Comparison of ENCODE assay signal across 30 mouse cellular contexts in the genomic region with DNA sequence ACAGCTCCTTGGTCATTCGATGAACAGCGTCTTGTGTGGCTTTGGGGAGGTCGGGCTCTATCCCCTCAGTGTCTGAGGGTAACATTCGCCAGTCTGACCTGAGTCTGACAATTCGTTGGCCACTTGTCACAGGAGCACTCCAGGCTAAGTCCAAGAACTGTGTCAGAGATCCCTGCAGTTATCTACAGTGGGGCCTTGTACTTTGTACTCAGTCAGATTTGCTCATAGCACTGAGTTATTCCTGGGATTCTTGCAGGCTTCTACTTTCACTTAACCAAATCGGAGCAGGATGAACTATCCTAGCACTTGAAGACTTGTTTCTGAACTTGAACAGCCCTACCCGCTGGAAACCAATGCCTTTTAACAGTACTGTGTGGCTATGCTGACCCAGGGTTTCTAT. TPM values are rescaled to one million over a fixed set of nuclear protein-coding genes. Genes with fewer than 3 reads are reported as not detected.
DNase-seq lines count a peak whose midpoint lies in the region; ATAC-seq and TF ChIP-seq lines count a peak whose summit lies in the region.
"Had no signal": no experiment of that assay in that cellular context is flagged by ENCODE, and none has a peak within 500 bp of the region (broad histone marks: within the 10 kb centered on the region; RNA-seq: fewer than 3 reads in every experiment).

No protein-coding gene starts in this region.

- no peaks in the 10 kb centered on the region for H3K9me3 ChIP-seq in heart, embryonic 14.5 days (ENCODE audit: control insufficient read depth, low read length)
- H3K9me3 ChIP-seq in midbrain, embryonic 11.5 days (ENCODE audit: control insufficient read depth, low read length), result no peaks in the 10 kb centered on the region
- H3K9me3 ChIP-seq in midbrain, postnatal 0 days (ENCODE audit: low read length), result no peaks in the 10 kb centered on the region
- H3K9me3 ChIP-seq in stomach, embryonic 16.5 days (replicated peaks; ENCODE audit: control insufficient read depth, low read length), result no peaks in the 10 kb centered on the region
- no peaks in the 10 kb centered on the region for H3K9me3 ChIP-seq in hindbrain, embryonic 13.5 days
- H3K9me3 ChIP-seq: G1E; heart, embryonic 15.5 days; hindbrain, embryonic 12.5 days; limb, embryonic 12.5 days; liver, embryonic 13.5 days; neural tube, embryonic 15.5 days had no signal

- H3K9ac ChIP-seq in heart, embryonic 14.5 days (ENCODE audit: low read length), result no peak overlapping the region
- H3K9ac ChIP-seq in midbrain, embryonic 11.5 days (ENCODE audit: low read length), result no peak overlapping the region
- H3K9ac ChIP-seq in midbrain, postnatal 0 days (replicated peaks; ENCODE audit: low read length, poor library complexity, severe bottlenecking), result no peak overlapping the region
- no peak overlapping the region for H3K9ac ChIP-seq in stomach, embryonic 16.5 days (ENCODE audit: low read length)
- H3K9ac ChIP-seq in hindbrain, embryonic 13.5 days, result no peak overlapping the region
- H3K9ac ChIP-seq: heart, embryonic 15.5 days; hindbrain, embryonic 12.5 days; limb, embryonic 12.5 days; liver, embryonic 13.5 days; neural tube, embryonic 15.5 days had no signal

- intact Hi-C loops in heart, postnatal 10 days (cut with DNase I), result no loop called here

- no peak for DNase-seq in heart, postnatal 10 days
- DNase-seq in midbrain, embryonic 11.5 days (ENCODE audit: low spot score, missing footprints), result peak; percentile 68
- no peak for DNase-seq in midbrain, postnatal 0 days (ENCODE audit: low spot score)
- DNase-seq in cerebellum, postnatal 4 days (ENCODE audit: low spot score in 2 of 2), result no peak
- DNase-seq: adrenal gland, postnatal 25 days; cerebellum, adult 11-12 months; cerebellum, adult 9-11 months; gastrocnemius, adult 2 months; gastrocnemius, postnatal 36 days; heart, postnatal 36 days; kidney, postnatal 10 days; liver, embryonic 13.5 days; lung, adult 2 months; lung, postnatal 10 days; midbrain, embryonic 14.5 days; retina, postnatal 1 day; right cerebral cortex, postnatal 14 days; thymus, postnatal 14 days had no signal

- no peak for TF ChIP-seq CTCF in midbrain, postnatal 0 days (IDR thresholded peaks at IDR 0.05)

- H3K4me2 ChIP-seq in heart, embryonic 14.5 days (ENCODE audit: low read length), result 0 out of 2 replicates have a peak overlapping the region, but pooled peaks have one; percentile 13
- H3K4me2 ChIP-seq in midbrain, embryonic 11.5 days, result no peak overlapping the region
- H3K4me2 ChIP-seq in midbrain, postnatal 0 days (ENCODE audit: low read depth, low read length, poor library complexity, severe bottlenecking), result no peak overlapping the region
- no peak overlapping the region for H3K4me2 ChIP-seq in stomach, embryonic 16.5 days (ENCODE audit: low read depth, low read length)
- no peak overlapping the region for H3K4me2 ChIP-seq in hindbrain, embryonic 13.5 days
- H3K4me2 ChIP-seq: heart, embryonic 15.5 days; hindbrain, embryonic 12.5 days; limb, embryonic 12.5 days; liver, embryonic 13.5 days; neural tube, embryonic 15.5 days had no signal

- no peak overlapping the region for H3K27ac ChIP-seq in heart, embryonic 14.5 days (replicated peaks in 1 of 2; ENCODE audit: control insufficient read depth in 1 of 2, insufficient read depth in 1 of 2, low read depth in 2 of 2, low read length in 2 of 2)
- no peak overlapping the region for H3K27ac ChIP-seq in midbrain, embryonic 11.5 days (ENCODE audit: low read depth, low read length)
- H3K27ac ChIP-seq in midbrain, postnatal 0 days (ENCODE audit: low read depth, low read length), result no peak overlapping the region
- peak overlapping the region; percentile 46 for H3K27ac ChIP-seq in stomach, embryonic 16.5 days (ENCODE audit: low read length)
- no peak overlapping the region for H3K27ac ChIP-seq in hindbrain, embryonic 13.5 days
- H3K27ac ChIP-seq: gastrocnemius, adult 2 months; heart, embryonic 15.5 days; hindbrain, embryonic 12.5 days; left cerebral cortex, adult 2 months; limb, embryonic 12.5 days; liver, embryonic 13.5 days; macrophage; neural tube, embryonic 15.5 days had no signal

- no peaks in the 10 kb centered on the region for H3K27me3 ChIP-seq in heart, embryonic 14.5 days (ENCODE audit: control insufficient read depth, insufficient read depth, low read length)
- no peaks in the 10 kb centered on the region for H3K27me3 ChIP-seq in midbrain, embryonic 11.5 days (ENCODE audit: control insufficient read depth, insufficient read depth, low read length)
- H3K27me3 ChIP-seq in midbrain, postnatal 0 days (ENCODE audit: insufficient read depth, low read length), result no peaks in the 10 kb centered on the region
- H3K27me3 ChIP-seq in stomach, embryonic 16.5 days (ENCODE audit: control insufficient read depth, insufficient read depth, low read length), result no peaks in the 10 kb centered on the region
- no peaks in the 10 kb centered on the region for H3K27me3 ChIP-seq in hindbrain, embryonic 13.5 days
- H3K27me3 ChIP-seq: heart, embryonic 15.5 days; hindbrain, embryonic 12.5 days; liver, embryonic 13.5 days; neural tube, embryonic 15.5 days had no signal

- 41% methylated on average over 7 of the region's 7 CpGs for WGBS in heart, embryonic 14.5 days
- WGBS in midbrain, embryonic 11.5 days, result 89% methylated on average over 7 of the region's 7 CpGs
- 88% methylated on average over 7 of the region's 7 CpGs for WGBS in midbrain, postnatal 0 days
- 80% methylated on average over 7 of the region's 7 CpGs for WGBS in stomach, embryonic 16.5 days
- 90% methylated on average over 7 of the region's 7 CpGs for WGBS in hindbrain, embryonic 13.5 days

- H3K4me3 ChIP-seq in heart, embryonic 14.5 days (ENCODE audit: control insufficient read depth in 1 of 2, insufficient read depth in 1 of 2, low read depth in 1 of 2, low read length in 2 of 2), result no peak overlapping the region
- H3K4me3 ChIP-seq in midbrain, embryonic 11.5 days (ENCODE audit: low read depth, low read length), result no peak overlapping the region
- no peak overlapping the region for H3K4me3 ChIP-seq in midbrain, postnatal 0 days (ENCODE audit: low read depth, low read length)
- H3K4me3 ChIP-seq in stomach, embryonic 16.5 days (replicated peaks; ENCODE audit: low read length), result no peak overlapping the region
- H3K4me3 ChIP-seq in hindbrain, embryonic 13.5 days, result no peak overlapping the region
- H3K4me3 ChIP-seq: erythroblast, embryonic 14.5 days; gastrocnemius, adult 2 months; heart, embryonic 15.5 days; hindbrain, embryonic 12.5 days; left cerebral cortex, adult 2 months; limb, embryonic 12.5 days; liver, embryonic 13.5 days; neural tube, embryonic 15.5 days had no signal

- no peaks in the 10 kb centered on the region for H3K36me3 ChIP-seq in heart, embryonic 14.5 days (ENCODE audit: control insufficient read depth, insufficient read depth, low read length)
- no peaks in the 10 kb centered on the region for H3K36me3 ChIP-seq in midbrain, embryonic 11.5 days (ENCODE audit: control insufficient read depth, insufficient read depth, low read length)
- no peaks in the 10 kb centered on the region for H3K36me3 ChIP-seq in midbrain, postnatal 0 days (ENCODE audit: insufficient read depth, low read length)
- H3K36me3 ChIP-seq in stomach, embryonic 16.5 days (ENCODE audit: control insufficient read depth, insufficient read depth, low read length), result no peaks in the 10 kb centered on the region
- H3K36me3 ChIP-seq in hindbrain, embryonic 13.5 days, result no peaks in the 10 kb centered on the region
- H3K36me3 ChIP-seq: G1E; heart, embryonic 15.5 days; hindbrain, embryonic 12.5 days; limb, embryonic 12.5 days; liver, embryonic 13.5 days; neural tube, embryonic 15.5 days had no signal

- peaks cover 6 to 9% of the 10 kb centered on the region in 2 experiments; a peak in 3 of 4 replicates for H3K4me1 ChIP-seq in heart, embryonic 14.5 days (ENCODE audit: control insufficient read depth in 2 of 2, insufficient read depth in 2 of 2, low read length in 2 of 2)
- 0 out of 2 replicates have a peak, but pooled peaks cover 3% of the 10 kb centered on the region for H3K4me1 ChIP-seq in midbrain, embryonic 11.5 days (ENCODE audit: control insufficient read depth, insufficient read depth, low read length)
- H3K4me1 ChIP-seq in midbrain, postnatal 0 days (ENCODE audit: insufficient read depth, low read length), result no peaks in the 10 kb centered on the region
- 0 out of 2 replicates have a peak, but pooled peaks cover 2% of the 10 kb centered on the region for H3K4me1 ChIP-seq in stomach, embryonic 16.5 days (ENCODE audit: control insufficient read depth, insufficient read depth, low read length)
- H3K4me1 ChIP-seq in hindbrain, embryonic 13.5 days (replicated peaks), result peaks cover 8% of the 10 kb centered on the region; the same call in 1 of the 2 replicates

- no peak for ATAC-seq in heart, embryonic 14.5 days (ENCODE audit: insufficient number of reproducible peaks, insufficient read depth, low FRiP score, low read depth)
- no peak for ATAC-seq in midbrain, embryonic 11.5 days (ENCODE audit: low FRiP score)
- no peak for ATAC-seq in midbrain, postnatal 0 days (ENCODE audit: low FRiP score)
- no peak for ATAC-seq in stomach, embryonic 16.5 days (ENCODE audit: insufficient read depth, low FRiP score)
- no peak for ATAC-seq in hindbrain, embryonic 13.5 days (ENCODE audit: low FRiP score)
- ATAC-seq: forebrain, embryonic 16.5 days had no signal

RNA-seq across cellular contexts. Expression of a gene that starts 34.3 kb away (rescaled TPM):
- polyA plus RNA-seq in heart, embryonic 14.5 days (2014; fragmentation: Nextera tagmentation; extraction: Ambion mirVana), result 8.9 and 9.3 TPM in 2 replicates
- total RNA-seq in heart, postnatal 10 days (2021), result 10 to 100 TPM; 46.0 to 52.9 TPM
- 13.2 and 14.7 TPM in 2 replicates for polyA plus RNA-seq in midbrain, embryonic 11.5 days (2014; fragmentation: Nextera tagmentation; extraction: Ambion mirVana)
- total RNA-seq in midbrain, postnatal 0 days (2014; rRNA removed), result 52.9 and 56.5 TPM in 2 replicates
- polyA plus RNA-seq in midbrain, postnatal 0 days (2015; fragmentation: Nextera tagmentation; extraction: Ambion mirVana), result 4.2 and 5.1 TPM in 2 replicates
- 7.2 and 9.1 TPM in 2 replicates for polyA plus RNA-seq in stomach, embryonic 16.5 days (2015; fragmentation: Nextera tagmentation; extraction: Ambion mirVana)
- 9.4 and 10.3 TPM in 2 replicates for polyA plus RNA-seq in hindbrain, embryonic 13.5 days (2015; fragmentation: Nextera tagmentation; extraction: Ambion mirVana)
